In genomic region chr12:90542361-90542760, GRCm38 (mm10) we compare ENCODE assay signal across 31 mouse cellular contexts.
"Had no signal": no experiment of that assay in that cellular context is flagged by ENCODE, and none has a peak within 500 bp of the region (broad histone marks: within the 10 kb centered on the region; RNA-seq: fewer than 3 reads in every experiment).

No protein-coding gene starts in this region.

- H3K27ac ChIP-seq: limb, embryonic 10.5 days; limb, embryonic 12.5 days; limb, embryonic 13.5 days; limb, embryonic 15.5 days; liver, embryonic 12.5 days; liver, embryonic 13.5 days; liver, embryonic 14.5 days; liver, embryonic 15.5 days; lung, embryonic 15.5 days; macrophage; midbrain, embryonic 10.5 days; midbrain, embryonic 12.5 days; midbrain, embryonic 13.5 days; midbrain, embryonic 15.5 days had no signal

- H3K36me3 ChIP-seq: limb, embryonic 10.5 days; limb, embryonic 12.5 days; limb, embryonic 13.5 days; limb, embryonic 15.5 days; liver, embryonic 12.5 days; liver, embryonic 13.5 days; liver, embryonic 15.5 days; lung, embryonic 15.5 days; midbrain, embryonic 10.5 days; midbrain, embryonic 12.5 days; midbrain, embryonic 13.5 days; midbrain, embryonic 15.5 days had no signal

- H3K4me1 ChIP-seq: limb, embryonic 13.5 days; limb, embryonic 15.5 days; liver, embryonic 12.5 days; liver, embryonic 13.5 days; liver, embryonic 15.5 days; lung, embryonic 15.5 days; megakaryocyte, embryonic 14.5 days; midbrain, embryonic 10.5 days; midbrain, embryonic 12.5 days; midbrain, embryonic 13.5 days; midbrain, embryonic 15.5 days had no signal

- H3K4me2 ChIP-seq: limb, embryonic 12.5 days; limb, embryonic 13.5 days; limb, embryonic 15.5 days; liver, embryonic 11.5 days; liver, embryonic 12.5 days; liver, embryonic 13.5 days; liver, embryonic 15.5 days; lung, embryonic 14.5 days; lung, embryonic 15.5 days; midbrain, embryonic 11.5 days; midbrain, embryonic 12.5 days; midbrain, embryonic 13.5 days; midbrain, embryonic 15.5 days had no signal

- H3K9ac ChIP-seq: limb, embryonic 12.5 days; limb, embryonic 13.5 days; limb, embryonic 15.5 days; liver, embryonic 12.5 days; liver, embryonic 13.5 days; liver, embryonic 14.5 days; liver, embryonic 15.5 days; liver, postnatal 0 days; lung, embryonic 14.5 days; lung, embryonic 15.5 days; midbrain, embryonic 12.5 days; midbrain, embryonic 13.5 days; midbrain, embryonic 15.5 days had no signal

- H3K27me3 ChIP-seq: limb, embryonic 12.5 days; limb, embryonic 13.5 days; limb, embryonic 15.5 days; liver, embryonic 12.5 days; liver, embryonic 13.5 days; liver, embryonic 15.5 days; lung, embryonic 15.5 days; megakaryocyte, embryonic 14.5 days; midbrain, embryonic 12.5 days; midbrain, embryonic 13.5 days; midbrain, embryonic 15.5 days had no signal

- ATAC-seq: liver, embryonic 12.5 days; liver, postnatal 0 days; lung, postnatal 0 days; midbrain, embryonic 13.5 days; midbrain, embryonic 15.5 days; midbrain, embryonic 16.5 days had no signal

- H3K4me3 ChIP-seq: limb, embryonic 10.5 days; limb, embryonic 12.5 days; limb, embryonic 13.5 days; limb, embryonic 15.5 days; liver, embryonic 12.5 days; liver, embryonic 13.5 days; liver, embryonic 15.5 days; lung, embryonic 15.5 days; megakaryocyte, embryonic 14.5 days; midbrain, embryonic 10.5 days; midbrain, embryonic 12.5 days; midbrain, embryonic 13.5 days; midbrain, embryonic 15.5 days; myocyte had no signal

- DNase-seq: left cerebral cortex, postnatal 4 days; liver; liver, embryonic 13.5 days; liver, postnatal 0 days; lung, adult 18-20 months; lung, adult 2 months; lung, embryonic 14.5 days; lung, postnatal 10 days; lung, postnatal 14 days; lung, postnatal 36 days; lung, postnatal 4 days; midbrain, embryonic 14.5 days had no signal

- H3K9me3 ChIP-seq: limb, embryonic 10.5 days; limb, embryonic 13.5 days; limb, embryonic 15.5 days; liver, embryonic 12.5 days; liver, embryonic 13.5 days; liver, embryonic 15.5 days; lung, embryonic 15.5 days; midbrain, embryonic 10.5 days; midbrain, embryonic 12.5 days; midbrain, embryonic 13.5 days; midbrain, embryonic 15.5 days had no signal
